Mouse (Mus musculus): ENCODE data around the gene Ankrd54.
"Not testable (repeated sequence)": the region's sequence is repeated elsewhere in the genome, so short reads cannot be mapped to it uniquely, and the experiment has no call there.

Gene Ankrd54

DNA sequence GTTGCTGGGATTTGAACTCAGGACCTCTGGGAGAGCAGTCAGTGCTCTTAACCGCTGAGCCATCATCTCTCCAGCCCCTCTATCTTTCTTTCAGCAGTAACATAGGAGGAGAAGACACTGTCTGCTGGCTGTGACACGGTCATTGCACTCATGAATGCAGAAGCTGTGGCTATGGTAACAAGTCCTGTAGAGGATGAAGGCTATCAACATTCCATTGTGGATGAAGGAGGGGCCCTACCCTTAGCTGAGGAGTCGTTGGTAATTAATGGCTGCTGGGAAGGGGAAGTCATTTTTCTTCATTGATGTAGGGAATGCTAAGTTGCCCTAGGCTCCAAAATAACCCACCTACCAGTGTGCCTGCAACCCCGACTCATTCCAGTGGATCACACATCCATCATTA, 44.5 kb downstream of the Ankrd54 start:
- DNase-seq (ENCODE audit: low spot score in 2 of 2), result no peak

DNA sequence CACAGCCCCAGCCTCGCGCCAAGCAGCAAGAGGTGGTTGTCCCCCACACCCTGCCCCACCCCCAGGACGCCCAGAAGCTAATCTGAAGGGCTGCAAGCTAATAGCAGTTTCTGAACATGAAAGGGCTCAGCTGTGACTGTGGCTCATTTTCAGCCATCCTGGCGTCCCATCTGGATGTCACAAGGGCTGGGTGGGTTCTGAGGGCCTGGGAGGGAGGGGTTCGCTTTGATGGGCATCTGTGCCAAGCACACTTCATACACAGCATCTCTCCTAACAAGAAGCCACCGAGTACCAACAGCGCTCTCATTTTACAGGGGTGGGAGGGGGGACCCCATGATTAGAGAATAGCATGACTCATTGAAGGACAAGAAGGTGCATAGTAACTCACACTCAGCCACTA, 49.3 kb downstream of the Ankrd54 start:
- no peak for DNase-seq (ENCODE audit: low spot score in 2 of 2)

GRCm38 (mm10) chr15:79011550-79011949, 51.1 kb downstream of the Ankrd54 start:
- DNase-seq (ENCODE audit: low spot score in 2 of 2), result no peak

GRCm38 (mm10) chr15:79009734-79010133, 53.0 kb downstream of the Ankrd54 start:
- DNase-seq (ENCODE audit: low spot score in 2 of 2), result no peak

GRCm38 (mm10) chr15:79007836-79008235, 54.9 kb downstream of the Ankrd54 start:
- DNase-seq (ENCODE audit: low spot score in 2 of 2), result not testable (repeated sequence)

- no peak for DNase-seq (ENCODE audit: low spot score in 2 of 2)
Observed at GRCm38 (mm10) chr15:79007059-79007458, 55.6 kb downstream of the Ankrd54 start.

DNA sequence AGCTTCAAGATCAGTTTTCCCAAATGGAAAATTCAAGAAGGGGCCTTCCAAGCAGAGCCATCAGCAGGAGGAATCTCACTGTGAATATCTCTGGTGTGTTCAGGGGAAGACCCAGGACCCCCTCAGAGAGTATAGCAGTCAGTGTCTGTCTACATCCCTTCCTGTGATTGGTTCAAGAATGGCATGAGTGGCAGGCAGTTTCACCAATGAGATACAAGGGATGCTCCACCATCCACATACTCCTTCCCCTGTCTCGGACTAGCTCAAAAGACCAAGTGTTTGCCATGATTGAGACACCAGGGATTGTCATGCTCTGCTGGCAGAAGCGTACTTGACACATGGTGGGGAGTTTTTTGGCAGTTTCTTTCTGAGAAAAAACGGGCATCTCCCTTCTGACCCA, 56.1 kb downstream of the Ankrd54 start:
- DNase-seq (ENCODE audit: low spot score in 2 of 2), result no peak

- DNase-seq (ENCODE audit: low spot score in 2 of 2), result no peak
Observed at GRCm38 (mm10) chr15:79005581-79005980, 57.1 kb downstream of the Ankrd54 start.
